Mouse (Mus musculus) limb, embryonic 14.5 days (tissue): ENCODE measurements at regions not wholly inside any gene's neighbourhood (a gene's known extent, or its start where the extent isn't known, plus 50 kb on each side); places are given as distances from the start of the nearest gene placed in this dataset.

Experiments used
- ATAC-seq: fragments of 200-750 bp; cut with Nextera tagmentation; 2 replicates; pipeline ENCODE4 v1.8.0; 2017; ENCODE audit warnings: low read depth, moderate number of reproducible peaks, moderate TSS enrichment; ENCODE audit not compliant: low FRiP score
- DNase-seq: peaks from one replicate; pipeline ENCODE4 v3.0.0-alpha.2; 2015; ENCODE audit warnings: low spot score
- H3K27ac ChIP-seq: fragments of 300-500 bp; sonication (generic); replicated peaks from 2 replicates; pipeline ENCODE4 v1.5.1; 2014; ENCODE audit warnings: low read depth, mild to moderate bottlenecking, low read length, moderate library complexity, mixed read lengths
- H3K27me3 ChIP-seq: fragments of 300-500 bp; sonication (generic); 2 replicates; pipeline ENCODE4 v1.6.1; 2014; ENCODE audit warnings: low read length, mixed read lengths; ENCODE audit not compliant: control insufficient read depth, insufficient read depth
- H3K36me3 ChIP-seq: fragments of 300-500 bp; sonication (generic); 2 replicates; pipeline ENCODE4 v1.6.1; 2014; ENCODE audit warnings: mild to moderate bottlenecking, low read length, moderate library complexity, mixed read lengths; ENCODE audit not compliant: control insufficient read depth, insufficient read depth
- H3K4me1 ChIP-seq: fragments of 300-500 bp; sonication (generic); 2 replicates; pipeline ENCODE4 v1.6.1; 2014; ENCODE audit warnings: antibody characterized with exemption, low read length, mixed read lengths; ENCODE audit not compliant: control insufficient read depth, insufficient read depth
- H3K4me2 ChIP-seq: fragments of 300-500 bp; sonication (generic); replicated peaks from 2 replicates; pipeline ENCODE4 v1.6.1; 2014; ENCODE audit warnings: low read depth, mild to moderate bottlenecking, low read length, moderate library complexity; ENCODE audit not compliant: severe bottlenecking
- H3K4me3 ChIP-seq: fragments of 300-500 bp; sonication (generic); replicated peaks from 2 replicates; pipeline ENCODE4 v1.5.1; 2014; ENCODE audit warnings: low read length
- H3K9ac ChIP-seq: fragments of 300-500 bp; sonication (generic); 2 replicates; pipeline ENCODE4 v1.6.1; 2014; ENCODE audit warnings: mild to moderate bottlenecking, low read depth, low read length, moderate library complexity; ENCODE audit not compliant: severe bottlenecking
- H3K9me3 ChIP-seq: fragments of 300-500 bp; sonication (generic); 2 replicates; pipeline ENCODE4 v1.6.1; 2016; ENCODE audit warnings: low read length; ENCODE audit not compliant: control insufficient read depth
- POLR2A ChIP-seq: fragments of 200-500 bp; IDR thresholded peaks from 2 replicates; pipeline ENCODE4 v1.8.0; 2012; ENCODE audit warnings: inconsistent platforms, mild to moderate bottlenecking, moderate library complexity, borderline replicate concordance; ENCODE audit not compliant: insufficient read depth, insufficient read length; ENCODE audit errors: extremely low read depth
- WGBS: fragments of 180-500 bp; shearing (Covaris S2); extraction: QIAGEN DNeasy Blood & Tissue Kit; methylation state at CpG from one replicate; pipeline ENCODE4 v1.1.7; 2014; 5-methylcytosine and 5-hydroxymethylcytosine counted together

- H3K36me3 ChIP-seq, result no peaks in the 10 kb centered on the region
- no peak overlapping the region for H3K4me2 ChIP-seq
- no peak overlapping the region for H3K4me3 ChIP-seq
- no peaks in the 10 kb centered on the region for H3K9me3 ChIP-seq
- DNase-seq, result peak; percentile 83
- ATAC-seq, result no peak
- H3K27ac ChIP-seq, result no peak overlapping the region
- no peak for TF ChIP-seq POLR2A
- WGBS, result 36% methylated on average over 3 of the region's 3 CpGs
- no peak overlapping the region for H3K9ac ChIP-seq
- H3K27me3 ChIP-seq, result no peaks in the 10 kb centered on the region
- H3K4me1 ChIP-seq, result peaks cover 5% of the 10 kb centered on the region; the same call in 1 of the 2 replicates
Observed at GRCm38 (mm10) chr5:77807726-77808125, 399.9 kb upstream of the Igfbp7 start.

DNA sequence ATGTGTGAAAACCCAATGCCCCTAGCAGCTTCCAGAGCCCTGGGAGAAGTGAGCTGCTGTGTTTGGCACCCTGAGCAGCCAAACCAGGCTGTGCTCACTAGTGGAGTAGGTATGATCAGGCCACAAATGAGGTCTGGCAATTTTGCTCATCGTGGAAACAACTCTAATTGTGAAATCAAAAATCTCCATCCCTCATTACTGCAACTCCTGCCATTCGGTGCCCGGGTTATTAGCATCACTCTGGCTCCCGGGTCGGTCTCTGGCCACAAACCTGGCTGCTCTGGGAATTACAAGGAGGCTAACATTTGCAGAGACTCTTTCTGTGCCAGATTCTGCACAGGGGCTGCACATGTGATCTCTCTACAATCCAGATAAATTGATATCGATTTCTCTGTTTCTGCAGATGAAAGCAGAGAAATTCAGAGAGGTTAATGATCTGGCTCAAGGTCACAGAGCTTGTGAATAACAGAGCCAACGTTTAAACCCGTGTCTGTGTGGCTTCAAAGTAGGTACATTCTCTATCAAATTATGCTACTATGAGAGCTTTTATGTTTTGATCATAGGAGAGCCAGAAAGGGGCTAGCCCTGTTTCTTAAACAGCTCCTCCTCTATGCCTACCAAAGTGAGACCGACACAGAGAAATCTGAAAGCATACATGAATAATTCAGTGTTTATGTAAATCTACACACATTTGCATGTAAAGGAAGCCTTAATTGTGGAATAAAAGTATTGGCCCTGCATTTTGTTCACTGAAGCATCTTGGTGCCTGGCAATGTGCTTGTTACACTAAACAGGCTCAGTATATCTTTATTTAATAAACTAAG is 398.7 kb upstream of the Igfbp7 start:
- Histone ChIP-seq H3K36me3 (no peaks in the 10 kb centered on the region), H3K9me3 (no peaks in the 10 kb centered on the region), H3K27me3 (no peaks in the 10 kb centered on the region), H3K27ac (no peak overlapping the region), H3K4me3 (no peak overlapping the region), H3K9ac (no peak overlapping the region), H3K4me1 (peaks cover 5% of the 10 kb centered on the region; the same call in 1 of the 2 replicates), H3K4me2 (no peak overlapping the region)
- ATAC-seq (no peak), DNase-seq (no peak)
- TF ChIP-seq POLR2A, result no peak
- 41% methylated on average over 9 of the region's 9 CpGs for WGBS

GRCm38 (mm10) chr5:77805796-77806195 is 398.0 kb upstream of the Igfbp7 start:
- no peak overlapping the region for H3K4me2 ChIP-seq
- H3K9me3 ChIP-seq, result no peaks in the 10 kb centered on the region
- H3K4me1 ChIP-seq, result peaks cover 5% of the 10 kb centered on the region; the same call in 1 of the 2 replicates
- H3K36me3 ChIP-seq, result no peaks in the 10 kb centered on the region
- ATAC-seq, result no peak
- DNase-seq, result no peak
- WGBS, result 87% methylated on average over 6 of the region's 6 CpGs
- no peaks in the 10 kb centered on the region for H3K27me3 ChIP-seq
- H3K27ac ChIP-seq, result no peak overlapping the region
- H3K4me3 ChIP-seq, result no peak overlapping the region
- H3K9ac ChIP-seq, result no peak overlapping the region
- TF ChIP-seq POLR2A, result no peak

- no peaks in the 10 kb centered on the region for H3K27me3 ChIP-seq
- peaks cover 5% of the 10 kb centered on the region; the same call in 1 of the 2 replicates for H3K4me1 ChIP-seq
- H3K4me3 ChIP-seq, result no peak overlapping the region
- 68% methylated on average over 1 of the region's 1 CpGs for WGBS
- H3K4me2 ChIP-seq, result no peak overlapping the region
- H3K27ac ChIP-seq, result no peak overlapping the region
- H3K36me3 ChIP-seq, result no peaks in the 10 kb centered on the region
- TF ChIP-seq POLR2A, result no peak
- ATAC-seq (no peak), DNase-seq (no peak)
- H3K9me3 ChIP-seq, result no peaks in the 10 kb centered on the region
- H3K9ac ChIP-seq, result no peak overlapping the region
Observed at GRCm38 (mm10) chr5:77805303-77805702, 397.5 kb upstream of the Igfbp7 start.

- H3K36me3 ChIP-seq, result no peaks in the 10 kb centered on the region
- H3K27me3 ChIP-seq, result no peaks in the 10 kb centered on the region
- peaks cover 5% of the 10 kb centered on the region; the same call in 1 of the 2 replicates for H3K4me1 ChIP-seq
- H3K9ac ChIP-seq, result no peak overlapping the region
- DNase-seq (no peak), ATAC-seq (0 out of 2 replicates have a peak, but pooled peaks have one; percentile 32)
- 22% methylated on average over 9 of the region's 9 CpGs for WGBS
- no peak for TF ChIP-seq POLR2A
- H3K4me3 ChIP-seq, result peak overlapping the region; percentile 27; the same call in 1 of the 2 replicates
- no peak overlapping the region for H3K27ac ChIP-seq
- peak overlapping the region; percentile 35 for H3K4me2 ChIP-seq
- H3K9me3 ChIP-seq, result no peaks in the 10 kb centered on the region
Observed at GRCm38 (mm10) chr5:77804113-77804512, 396.3 kb upstream of the Igfbp7 start.

DNA sequence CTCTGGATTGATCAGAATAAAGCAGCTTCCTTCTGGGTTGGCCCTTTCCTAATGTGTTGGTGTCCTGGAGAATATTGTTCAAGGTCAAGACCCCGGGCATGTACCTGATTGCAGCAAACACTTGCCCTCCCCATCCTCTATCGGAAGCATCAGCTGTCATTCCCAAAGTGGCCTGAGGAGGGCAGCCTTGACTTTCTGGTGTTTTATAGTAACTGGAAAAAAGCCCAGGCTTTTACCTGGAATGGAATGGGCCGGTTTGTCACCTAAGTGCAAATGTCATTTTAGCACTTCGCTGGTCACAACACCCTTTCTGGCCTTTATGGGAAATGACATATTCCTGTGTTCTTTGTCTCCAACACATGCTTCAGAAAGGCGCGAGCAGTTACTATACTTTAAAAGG is 395.7 kb upstream of the Igfbp7 start:
- H3K27ac ChIP-seq, result no peak overlapping the region
- TF ChIP-seq POLR2A, result no peak
- peak overlapping the region; percentile 35 for H3K4me2 ChIP-seq
- no peaks in the 10 kb centered on the region for H3K36me3 ChIP-seq
- H3K27me3 ChIP-seq, result no peaks in the 10 kb centered on the region
- peaks cover 5% of the 10 kb centered on the region; the same call in 1 of the 2 replicates for H3K4me1 ChIP-seq
- no peak overlapping the region for H3K9ac ChIP-seq
- peak overlapping the region; percentile 27 for H3K4me3 ChIP-seq
- DNase-seq (peak; percentile 52), ATAC-seq (no peak; the same call in 1 of the 2 replicates)
- 52% methylated on average over 6 of the region's 6 CpGs for WGBS
- H3K9me3 ChIP-seq, result no peaks in the 10 kb centered on the region
